Mouse (Mus musculus): Measurements from ENCODE around the gene Crhr2.

Gene Crhr2

GRCm38 (mm10) chr6:55132794-55133193, at the start of gene Crhr2:
TSS of gene Crhr2 (minus strand) at chr6:55133016.
- DNase-seq (ENCODE audit: low spot score in 2 of 2), result no peak

DNA sequence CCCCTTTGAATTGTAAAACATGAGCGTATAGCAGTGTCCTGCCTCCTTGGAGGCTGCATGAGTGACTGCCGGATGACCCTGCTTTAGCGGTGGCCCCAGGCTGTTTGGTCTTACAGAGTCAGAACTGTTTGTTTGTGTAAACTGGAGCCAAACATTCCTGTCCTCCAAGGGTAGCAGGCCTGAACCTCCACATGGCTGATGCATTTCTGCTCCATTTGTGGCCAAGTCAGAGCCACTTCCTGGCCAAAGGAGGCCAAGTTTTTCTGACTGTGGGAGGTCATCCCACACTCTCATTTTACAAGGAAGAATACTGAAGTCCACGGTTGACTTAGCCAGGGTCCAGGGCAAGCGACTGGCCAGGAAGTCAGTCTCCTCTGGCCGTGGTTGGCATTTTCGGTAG, 46.7 kb upstream of the Crhr2 start:
- no peak for DNase-seq (ENCODE audit: low spot score in 2 of 2)

GRCm38 (mm10) chr6:55177060-55177732, 44.4 kb upstream of the Crhr2 start:
- DNase-seq (ENCODE audit: low spot score in 2 of 2), result no peak

GRCm38 (mm10) chr6:55175892-55176291, 43.1 kb upstream of the Crhr2 start:
- no peak for DNase-seq (ENCODE audit: low spot score in 2 of 2)

- no peak for DNase-seq (ENCODE audit: low spot score in 2 of 2)
These were observed 42.6 kb upstream of the Crhr2 start for GRCm38 (mm10) chr6:55175456-55175855.

- no peak for DNase-seq (ENCODE audit: low spot score in 2 of 2)
These were observed 41.9 kb upstream of the Crhr2 start, which contains the start of gene Inmt for GRCm38 (mm10) chr6:55174741-55175181. TSS of gene Inmt (minus strand) at chr6:55175043.

GRCm38 (mm10) chr6:55173941-55174349, 41.1 kb upstream of the Crhr2 start:
- no peak for DNase-seq (ENCODE audit: low spot score in 2 of 2)

DNA sequence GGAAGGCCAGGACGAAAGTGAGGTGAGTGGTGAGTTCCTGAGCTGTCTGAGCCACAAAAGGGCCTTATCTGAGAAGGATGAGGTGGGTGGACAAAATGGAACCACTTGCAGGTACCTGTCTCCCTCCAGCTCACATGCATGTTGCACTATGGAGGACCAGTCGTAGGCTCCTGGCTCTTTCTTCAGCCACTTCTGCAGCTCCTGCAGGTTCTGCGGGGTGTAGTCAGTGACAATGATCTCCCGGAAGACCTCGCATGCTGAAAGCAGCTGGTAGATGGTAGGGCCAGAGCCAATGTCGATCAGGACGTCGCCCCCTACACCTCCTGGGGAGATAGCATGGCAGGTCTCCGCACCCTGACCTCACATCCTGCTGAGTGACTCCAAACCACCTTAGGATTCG, 40.4 kb upstream of the Crhr2 start:
- DNase-seq (ENCODE audit: low spot score in 2 of 2), result no peak

- DNase-seq (ENCODE audit: low spot score in 2 of 2), result no peak
These were observed 38.8 kb upstream of the Crhr2 start for GRCm38 (mm10) chr6:55171638-55172037.

DNA sequence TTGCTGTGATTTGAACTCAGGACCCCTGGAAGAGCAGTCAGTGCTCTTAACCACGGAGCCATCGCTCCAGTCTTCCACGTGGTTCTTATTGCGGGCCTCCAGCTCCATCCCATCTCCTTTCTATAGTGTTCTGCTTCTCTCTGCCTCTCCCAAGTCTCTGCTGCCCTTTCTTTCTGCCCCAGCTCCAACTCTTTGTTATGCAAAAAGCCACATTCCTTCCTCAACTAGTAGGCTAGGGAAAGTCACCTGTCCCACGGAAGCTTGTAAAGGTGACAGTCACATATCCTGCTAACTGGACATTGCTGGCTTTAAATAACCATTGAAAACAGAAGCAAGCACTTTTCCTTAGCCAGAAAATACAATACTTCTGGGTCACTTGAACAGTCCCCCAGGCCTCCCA, 37.0 kb upstream of the Crhr2 start:
- no peak for DNase-seq (ENCODE audit: low spot score in 2 of 2)

- peak; percentile 52 to 68 for DNase-seq (ENCODE audit: low spot score in 2 of 2)
These were observed 34.1 kb upstream of the Crhr2 start for GRCm38 (mm10) chr6:55166777-55167463.

- DNase-seq (ENCODE audit: low spot score in 2 of 2), result no peak
These were observed 30.3 kb upstream of the Crhr2 start for GRCm38 (mm10) chr6:55163046-55163584.

DNA sequence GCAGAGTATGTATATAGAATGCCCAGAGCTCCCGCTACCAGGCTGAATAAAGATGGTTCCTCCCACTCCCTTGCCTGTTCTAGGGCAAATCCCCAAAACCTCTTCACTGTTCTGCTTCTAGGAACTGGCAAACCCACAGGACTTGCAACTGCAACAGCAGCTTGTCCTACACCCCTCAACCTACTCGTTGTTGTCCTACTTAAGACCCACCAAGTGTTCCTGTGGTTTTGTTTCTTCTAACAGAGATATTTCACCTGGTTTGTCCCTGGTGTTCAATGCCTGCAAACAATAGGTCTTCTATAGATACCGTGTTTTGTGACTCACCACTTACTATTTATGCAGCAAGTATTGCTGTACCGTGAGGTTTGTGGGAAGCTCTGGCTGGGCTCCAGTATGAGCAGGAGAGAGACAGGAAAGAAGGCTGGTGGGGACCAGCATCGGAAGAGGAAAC, 28.5 kb upstream of the Crhr2 start:
- peak; percentile 50 to 52 for DNase-seq (ENCODE audit: low spot score in 2 of 2)

DNA sequence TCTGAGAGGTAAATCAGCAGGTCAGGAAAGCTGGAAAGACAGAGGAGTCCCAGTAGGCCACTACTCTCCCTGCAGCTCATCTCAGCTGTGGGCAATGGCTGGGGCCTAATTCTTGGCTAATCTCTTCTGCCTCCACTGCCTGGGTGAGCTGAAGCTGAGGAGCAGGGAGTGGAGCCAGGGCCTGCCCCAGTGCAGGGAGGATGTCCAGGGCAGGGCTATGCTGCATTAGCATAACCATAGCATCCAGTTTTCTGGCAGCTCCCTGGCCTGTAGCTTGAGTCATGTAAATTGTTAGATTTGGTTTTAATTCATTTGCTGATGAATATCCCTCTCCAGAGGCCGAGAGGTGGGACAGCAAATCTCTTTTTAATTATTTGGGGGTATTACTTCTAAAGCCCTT, 26.4 kb upstream of the Crhr2 start:
- no peak for DNase-seq (ENCODE audit: low spot score in 2 of 2)

DNA sequence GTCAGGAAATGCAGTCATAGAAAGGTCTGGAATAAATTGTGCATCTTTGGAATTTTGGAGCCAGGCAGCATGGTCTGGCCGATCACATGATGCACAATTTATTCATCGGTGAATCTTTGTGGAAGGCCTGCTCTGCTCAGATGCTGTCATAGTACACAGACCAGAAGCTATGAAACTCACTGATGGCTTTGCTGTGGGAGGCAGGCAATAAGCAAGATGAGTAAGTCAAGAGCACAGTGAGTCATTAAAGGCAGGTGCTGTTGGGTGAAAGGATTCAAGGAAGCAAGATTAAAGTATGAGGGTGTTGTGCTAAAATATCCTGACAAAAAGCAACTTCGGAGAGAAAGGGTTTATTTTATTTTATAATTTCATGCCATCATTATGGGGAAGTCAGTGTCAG, 19.4 kb upstream of the Crhr2 start:
- DNase-seq (ENCODE audit: low spot score in 2 of 2), result no peak

- no peak for DNase-seq (ENCODE audit: low spot score in 2 of 2)
These were observed 13.3 kb upstream of the Crhr2 start for GRCm38 (mm10) chr6:55146138-55146537.

DNA sequence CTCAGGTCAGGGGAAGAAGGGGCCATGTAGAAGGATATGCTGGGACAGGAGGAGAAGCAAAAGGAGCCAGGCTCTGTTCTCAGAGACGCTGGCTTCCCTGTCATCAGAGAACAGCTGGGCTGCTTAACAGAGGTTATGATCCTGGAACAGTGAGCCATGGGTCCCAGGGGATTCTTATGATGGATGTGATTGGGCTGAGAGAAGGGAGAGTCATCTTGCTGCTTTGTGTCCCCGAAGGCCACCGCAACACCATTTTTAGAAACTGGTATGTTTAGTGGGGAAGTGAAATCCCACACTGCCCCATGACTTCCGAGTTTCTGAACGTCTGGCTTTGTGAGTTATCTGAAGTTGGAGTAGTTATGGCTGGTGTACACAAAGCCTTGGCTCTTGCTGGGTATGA, 12.5 kb upstream of the Crhr2 start:
- no peak for DNase-seq (ENCODE audit: low spot score in 2 of 2)

DNA sequence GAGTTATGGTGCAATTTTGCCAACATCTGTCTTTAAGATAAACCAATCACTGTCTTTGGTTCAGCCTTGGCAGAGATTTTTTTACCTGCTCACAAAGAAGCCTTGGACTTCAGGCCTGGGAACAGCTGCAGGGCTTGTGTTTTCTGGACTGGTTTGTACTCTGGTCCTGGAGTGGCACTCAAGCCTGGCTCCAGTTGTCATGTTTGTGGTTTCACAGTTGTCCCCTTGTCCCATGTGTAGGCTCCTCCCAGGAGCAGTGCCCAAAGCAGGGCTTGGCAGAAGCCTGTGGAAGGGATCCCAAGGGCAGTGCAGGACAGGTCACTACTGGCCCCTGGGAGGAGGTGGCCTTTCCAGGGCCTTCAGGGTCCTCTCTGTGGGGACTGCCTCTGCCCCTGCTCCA, 5.5 kb upstream of the Crhr2 start:
- no peak for DNase-seq (ENCODE audit: low spot score in 2 of 2)

GRCm38 (mm10) chr6:55133425-55133824, 609 bp upstream of the Crhr2 start:
- no peak for DNase-seq (ENCODE audit: low spot score in 2 of 2)

DNA sequence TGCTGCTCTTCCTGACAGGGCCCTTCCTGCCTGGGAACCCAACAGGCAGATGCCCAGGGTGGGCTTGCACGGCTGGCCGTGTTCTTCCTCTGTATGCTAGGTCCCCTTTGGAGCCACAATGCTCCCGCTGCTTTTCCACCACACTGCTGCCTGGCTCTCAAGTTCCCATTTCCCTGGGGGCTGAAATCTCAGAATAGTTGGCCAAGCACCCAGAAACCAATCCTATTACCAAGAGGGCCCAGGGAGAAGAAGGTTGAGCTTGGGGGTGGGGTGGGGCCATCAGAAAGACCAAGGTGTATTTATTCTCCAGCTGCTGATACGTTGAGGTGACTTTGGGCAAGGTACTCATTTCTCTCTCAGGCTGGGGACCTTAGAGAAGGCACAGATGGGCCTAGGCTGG, 1.5 kb downstream of the Crhr2 start:
- DNase-seq (ENCODE audit: low spot score in 2 of 2), result no peak

DNA sequence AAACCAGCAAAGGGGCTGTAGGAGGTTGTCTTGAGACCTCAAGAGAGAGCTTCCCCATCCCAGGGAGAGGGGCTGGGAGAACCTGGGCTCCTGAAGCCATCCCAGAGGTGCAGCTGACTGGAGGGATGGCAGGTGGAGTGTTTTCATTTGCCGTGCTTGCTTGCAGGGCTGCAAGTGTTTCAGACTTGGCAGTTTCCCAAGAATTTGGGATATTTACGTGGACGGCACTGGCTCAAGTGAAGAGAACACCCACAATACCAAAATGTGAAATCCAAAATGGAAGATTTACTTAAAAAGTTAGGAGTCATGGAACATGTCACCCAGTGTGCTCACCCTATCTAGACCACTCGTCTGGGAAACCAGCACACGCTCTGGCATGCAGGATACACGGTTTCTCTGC, 2.2 kb downstream of the Crhr2 start:
- no peak for DNase-seq (ENCODE audit: low spot score in 2 of 2)

- DNase-seq (ENCODE audit: low spot score in 2 of 2), result no peak
These were observed 4.4 kb downstream of the Crhr2 start for GRCm38 (mm10) chr6:55128391-55128790.

- DNase-seq (ENCODE audit: low spot score in 2 of 2), result no peak
These were observed 6.2 kb downstream of the Crhr2 start for GRCm38 (mm10) chr6:55126576-55126975.
